Mouse (Mus musculus): Measurements from ENCODE around the gene Trpc4.
A peak's percentile ranks its signal among the peaks of the same experiment; 100 is the strongest.

The Trpc4 gene

GRCm38 (mm10) chr3:54266943-54267342 lies 111.1 kb downstream of the Trpc4 start:
- DNase-seq (ENCODE audit: low read depth, low spot score) = no peak

GRCm38 (mm10) chr3:54269180-54269579 lies 113.3 kb downstream of the Trpc4 start:
- no peak for DNase-seq (ENCODE audit: low read depth, low spot score)

GRCm38 (mm10) chr3:54274651-54275050 lies 118.8 kb downstream of the Trpc4 start:
- DNase-seq (ENCODE audit: low read depth, low spot score) = no peak

GRCm38 (mm10) chr3:54289731-54290130 lies 133.9 kb downstream of the Trpc4 start:
- DNase-seq (ENCODE audit: low read depth, low spot score) = no peak

GRCm38 (mm10) chr3:54310604-54311003 lies 154.8 kb downstream of the Trpc4 start:
- DNase-seq (ENCODE audit: low read depth, low spot score) = peak; percentile 1

- no peak for DNase-seq (ENCODE audit: low read depth, low spot score)
Measured at GRCm38 (mm10) chr3:54314055-54314454, 158.2 kb downstream of the Trpc4 start.

GRCm38 (mm10) chr3:54352891-54353652 lies 197.2 kb downstream of the Trpc4 start:
- DNase-seq (ENCODE audit: low read depth, low spot score) = peak; percentile 46

- no peak for DNase-seq (ENCODE audit: low read depth, low spot score)
Measured at GRCm38 (mm10) chr3:54357561-54357960, 201.7 kb downstream of the Trpc4 start.

GRCm38 (mm10) chr3:54358463-54359189 lies 202.8 kb downstream of the Trpc4 start:
- no peak for DNase-seq (ENCODE audit: low read depth, low spot score)

- no peak for DNase-seq (ENCODE audit: low read depth, low spot score)
Measured at GRCm38 (mm10) chr3:54360897-54361296, 205.1 kb downstream of the Trpc4 start, which contains the start of gene Postn. Gene Postn, plus strand, starts transcription at chr3:54361109.

- DNase-seq (ENCODE audit: low read depth, low spot score) = no peak
Measured at GRCm38 (mm10) chr3:54361656-54362055, 205.8 kb downstream of the Trpc4 start.

All from R1 (cell line).